Mouse (Mus musculus): ENCODE data around the gene Hhatl.

GRCm38 (mm10) chr9:121744051-121744450 lies 48.3 kb downstream of the Hhatl start:
- TF ChIP-seq POLR2A (IDR thresholded peaks at IDR 0.05; ENCODE audit: insufficient read depth, low read length) (no peak), CTCF (IDR thresholded peaks at IDR 0.05; ENCODE audit: low read depth, low read length) (no peak), EP300 (IDR thresholded peaks at IDR 0.05; ENCODE audit: insufficient read depth, low read depth, low read length) (no peak)
